Mouse (Mus musculus) small intestine, adult 2 months (tissue): ENCODE data around the gene Nat10. TPM values are rescaled to one million over a fixed set of nuclear protein-coding genes. Genes with fewer than 3 reads are reported as not detected.

Source experiments
- H3K27ac ChIP-seq: fragments of 200-500 bp; 2 replicates; pipeline ENCODE4 v1.5.1; 2012; ENCODE audit warnings: low read depth, low read length, control low read depth, inconsistent platforms; ENCODE audit not compliant: insufficient read depth
- H3K27me3 ChIP-seq: fragments of 200-500 bp; 2 replicates; pipeline ENCODE4 v1.6.1; 2012; ENCODE audit warnings: mild to moderate bottlenecking, moderate library complexity, low read length, inconsistent platforms; ENCODE audit not compliant: control insufficient read depth, insufficient read depth
- H3K36me3 ChIP-seq: fragments of 200-500 bp; 2 replicates; pipeline ENCODE4 v1.6.1; 2012; ENCODE audit warnings: mild to moderate bottlenecking, low read length, control low read depth, inconsistent platforms; ENCODE audit not compliant: control insufficient read depth, insufficient read depth
- H3K4me1 ChIP-seq: fragments of 200-500 bp; 2 replicates; pipeline ENCODE4 v1.6.1; 2012; ENCODE audit warnings: low read length, inconsistent platforms, mixed read lengths; ENCODE audit not compliant: control insufficient read depth, insufficient read depth, insufficient read length
- H3K4me3 ChIP-seq: fragments of 200-500 bp; 2 replicates; pipeline ENCODE4 v1.5.1; 2012; ENCODE audit warnings: low read depth, mild to moderate bottlenecking, control low read depth, inconsistent platforms, low read length, moderate library complexity
- CTCF ChIP-seq: fragments of 200-500 bp; IDR thresholded peaks from 2 replicates; pipeline ENCODE4 v1.5.1; 2012; ENCODE audit warnings: low read depth, mild to moderate bottlenecking, control low read depth, inconsistent platforms, low read length, moderate library complexity, mixed read lengths; ENCODE audit not compliant: insufficient replicate concordance, insufficient read length; ENCODE audit errors: extremely low read depth
- POLR2A ChIP-seq: fragments of 200-500 bp; IDR thresholded peaks from 2 replicates; pipeline ENCODE4 v1.6.1; 2012; ENCODE audit warnings: low read depth, mild to moderate bottlenecking, control low read depth, inconsistent platforms, low read length, moderate library complexity
- WGBS: fragments of 180-500 bp; shearing (Covaris S2); methylation state at CpG from one replicate; pipeline ENCODE4 v1.1.7; 2018; 5-methylcytosine and 5-hydroxymethylcytosine counted together
- polyA plus RNA-seq: library from polyadenylated mRNA; depleted of rRNA; stranded (reverse); fragments of >200 nt; gene quantifications from 2 replicates; pipeline ENCODE4 v1.2.3, GENCODE M21; 2012

The Nat10 gene
- polyA plus RNA-seq, 1 experiment: 13.4 TPM

- Histone ChIP-seq H3K4me3 (no peak overlapping the region), H3K36me3 (no peaks in the 10 kb centered on the region), H3K27ac (no peak overlapping the region), H3K27me3 (no peaks in the 10 kb centered on the region), H3K4me1 (peaks cover 6% of the 10 kb centered on the region)
- TF ChIP-seq POLR2A (no peak), CTCF (no peak)
- 80% methylated on average over 6 of the region's 6 CpGs for WGBS
These were observed 53.9 kb downstream of the Nat10 start for GRCm38 (mm10) chr2:103707056-103707776.

GRCm38 (mm10) chr2:103706226-103706625 is 54.8 kb downstream of the Nat10 start:
- 19% methylated on average over 11 of the region's 11 CpGs for WGBS
- no peak for TF ChIP-seq POLR2A
- no peak for TF ChIP-seq CTCF
- no peaks in the 10 kb centered on the region for H3K27me3 ChIP-seq
- H3K27ac ChIP-seq: no peak overlapping the region
- no peak overlapping the region for H3K4me3 ChIP-seq
- peaks cover 6% of the 10 kb centered on the region for H3K4me1 ChIP-seq
- no peaks in the 10 kb centered on the region for H3K36me3 ChIP-seq

- Histone ChIP-seq H3K27me3 (no peaks in the 10 kb centered on the region), H3K36me3 (no peaks in the 10 kb centered on the region), H3K4me1 (peaks cover 6% of the 10 kb centered on the region), H3K27ac (no peak overlapping the region), H3K4me3 (no peak overlapping the region)
- WGBS: 75% methylated on average over 4 of the region's 4 CpGs
- TF ChIP-seq CTCF (no peak), POLR2A (no peak)
These were observed 55.2 kb downstream of the Nat10 start for GRCm38 (mm10) chr2:103705826-103706225.

DNA sequence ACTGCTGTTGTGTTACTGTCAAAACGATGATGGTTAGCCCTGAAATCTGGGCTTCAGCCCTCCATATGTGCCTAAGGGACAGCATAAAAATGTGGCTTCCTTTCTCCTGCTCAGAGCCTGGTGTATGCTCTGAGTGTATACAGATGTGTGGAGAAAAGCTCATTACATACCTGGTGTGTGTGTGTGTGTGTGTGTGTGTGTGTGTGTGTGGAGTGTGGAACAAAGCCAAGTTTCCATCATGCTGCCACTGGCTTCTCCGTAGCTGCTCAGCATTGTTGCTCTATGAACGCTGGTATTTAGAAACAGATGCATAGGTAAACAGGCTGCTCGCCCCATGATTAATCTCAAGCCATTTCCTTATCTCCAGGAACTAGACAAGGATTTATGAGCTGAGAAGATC is 57.2 kb downstream of the Nat10 start:
- 50% methylated on average over 4 of the region's 4 CpGs for WGBS
- no peak for TF ChIP-seq POLR2A
- no peak for TF ChIP-seq CTCF
- no peak overlapping the region for H3K27ac ChIP-seq
- H3K4me1 ChIP-seq: peaks cover 6% of the 10 kb centered on the region
- no peaks in the 10 kb centered on the region for H3K27me3 ChIP-seq
- no peak overlapping the region for H3K4me3 ChIP-seq
- H3K36me3 ChIP-seq: no peaks in the 10 kb centered on the region

DNA sequence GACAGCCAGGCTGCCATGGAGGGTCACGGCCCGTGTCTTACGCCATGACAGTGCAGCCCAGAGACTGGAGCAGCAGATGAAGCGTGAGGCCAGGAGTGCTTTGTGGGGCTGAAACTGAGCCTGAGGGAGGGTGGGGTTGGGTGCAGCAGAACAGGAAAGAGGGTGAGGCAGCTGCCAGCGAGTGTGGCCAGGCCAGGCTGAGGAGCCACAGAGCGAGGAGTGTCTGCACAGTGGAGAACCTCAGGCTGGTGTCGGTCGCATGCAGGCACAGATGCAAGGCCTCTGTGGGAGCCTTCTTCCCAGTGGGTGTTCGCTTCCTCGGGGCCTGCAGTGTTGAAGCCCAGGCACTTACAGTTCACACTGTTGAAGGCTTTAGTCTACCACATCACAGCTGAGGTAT is 57.7 kb downstream of the Nat10 start:
- Histone ChIP-seq H3K36me3 (no peaks in the 10 kb centered on the region), H3K27me3 (no peaks in the 10 kb centered on the region), H3K4me3 (no peak overlapping the region), H3K27ac (no peak overlapping the region), H3K4me1 (peaks cover 6% of the 10 kb centered on the region)
- WGBS: 84% methylated on average over 10 of the region's 10 CpGs
- TF ChIP-seq CTCF: no peak
- TF ChIP-seq POLR2A: no peak

DNA sequence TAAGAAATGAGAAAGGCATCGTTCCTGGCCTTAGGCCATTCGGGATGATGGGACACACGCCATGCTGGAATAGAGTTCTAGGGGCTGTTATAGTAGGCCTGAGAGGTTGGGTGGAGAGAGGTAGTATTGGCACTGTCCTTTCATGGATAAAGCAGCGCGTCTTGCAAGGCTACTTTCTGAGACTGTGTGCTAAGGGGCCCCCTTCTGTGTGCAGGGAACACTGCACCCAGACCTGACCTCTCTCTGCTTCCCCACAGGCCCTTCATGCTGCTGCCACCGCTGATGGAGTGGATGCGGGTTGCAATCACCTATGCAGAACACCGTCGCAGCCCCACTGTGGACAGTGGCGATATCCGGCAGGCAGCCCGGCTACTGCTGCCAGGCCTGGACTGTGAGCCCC is 60.6 kb downstream of the Nat10 start:
- H3K4me1 ChIP-seq: no peaks in the 10 kb centered on the region; the same call in 1 of the 2 replicates
- no peak overlapping the region for H3K4me3 ChIP-seq
- no peak for TF ChIP-seq CTCF
- TF ChIP-seq POLR2A: no peak
- 88% methylated on average over 12 of the region's 12 CpGs for WGBS
- no peaks in the 10 kb centered on the region for H3K27me3 ChIP-seq
- H3K36me3 ChIP-seq: no peaks in the 10 kb centered on the region
- no peak overlapping the region for H3K27ac ChIP-seq

DNA sequence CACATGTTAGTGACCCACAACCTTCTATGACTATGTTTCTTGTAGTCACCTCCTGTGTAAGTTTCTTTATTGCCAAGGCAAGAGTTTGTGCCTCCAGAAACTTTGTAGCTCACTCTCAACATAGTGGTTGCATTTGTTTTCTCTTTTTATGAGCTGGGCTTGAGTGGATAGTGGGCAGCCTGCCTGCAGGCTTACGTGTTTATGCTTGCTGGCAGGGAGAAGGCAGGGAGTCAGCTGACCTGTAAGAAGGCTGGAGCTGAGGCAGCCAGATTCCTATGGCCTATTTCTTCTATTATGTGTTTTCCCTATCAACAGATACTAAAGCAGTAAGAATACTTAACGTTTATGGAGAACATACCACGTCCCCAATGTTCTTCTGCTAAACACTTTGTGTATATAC is 64.9 kb downstream of the Nat10 start:
- TF ChIP-seq CTCF (no peak), POLR2A (no peak)
- Histone ChIP-seq H3K36me3 (no peaks in the 10 kb centered on the region), H3K4me3 (no peak overlapping the region), H3K27ac (no peak overlapping the region), H3K27me3 (no peaks in the 10 kb centered on the region), H3K4me1 (no peaks in the 10 kb centered on the region)
- WGBS: 63% methylated on average over 3 of the region's 3 CpGs

- Histone ChIP-seq H3K27me3 (no peaks in the 10 kb centered on the region), H3K36me3 (no peaks in the 10 kb centered on the region), H3K4me3 (no peak overlapping the region), H3K4me1 (no peaks in the 10 kb centered on the region), H3K27ac (no peak overlapping the region)
- no peak for TF ChIP-seq CTCF
- no peak for TF ChIP-seq POLR2A
- 80% methylated on average over 4 of the region's 4 CpGs for WGBS
These were observed 66.1 kb downstream of the Nat10 start for GRCm38 (mm10) chr2:103694777-103695563.
